Comparison of ENCODE assay signal across 24 mouse cellular contexts in the genomic region with DNA sequence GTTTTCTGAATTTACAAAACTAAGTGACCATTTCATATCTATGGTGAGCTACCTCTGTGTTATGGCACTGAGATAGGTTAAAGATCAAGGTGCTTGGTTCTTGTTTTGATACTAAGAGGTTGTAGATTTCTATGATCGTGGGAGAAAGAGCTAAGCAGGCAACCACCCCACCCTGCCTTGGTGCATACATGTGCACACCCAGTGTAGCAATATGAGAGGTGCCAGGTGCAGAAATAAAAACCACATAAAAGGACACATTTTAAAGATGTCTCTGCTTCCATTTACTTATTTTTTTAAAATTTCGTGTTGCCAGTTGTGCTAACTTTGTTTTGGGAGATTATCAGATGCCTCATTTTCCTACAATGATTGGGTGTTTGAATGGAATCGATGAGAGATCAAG. TPM values are rescaled to one million over a fixed set of nuclear protein-coding genes. Genes with fewer than 3 reads are reported as not detected.
"Had no signal": no experiment of that assay in that cellular context is flagged by ENCODE, and none has a peak within 500 bp of the region (broad histone marks: within the 10 kb centered on the region; RNA-seq: fewer than 3 reads in every experiment).

No protein-coding gene starts in this region.

- H3K4me3 ChIP-seq: intestine, embryonic 15.5 days; limb, embryonic 12.5 days; limb, embryonic 15.5 days; megakaryocyte, embryonic 14.5 days; midbrain, embryonic 10.5 days; midbrain, embryonic 13.5 days; myocyte had no signal

- H3K4me2 ChIP-seq: intestine, embryonic 15.5 days; limb, embryonic 12.5 days; limb, embryonic 15.5 days; liver, embryonic 11.5 days; lung, embryonic 14.5 days; midbrain, embryonic 13.5 days had no signal

- H3K27me3 ChIP-seq: intestine, embryonic 15.5 days; limb, embryonic 12.5 days; limb, embryonic 15.5 days; midbrain, embryonic 13.5 days had no signal

- H3K27ac ChIP-seq: intestine, embryonic 15.5 days; limb, embryonic 12.5 days; limb, embryonic 15.5 days; liver, embryonic 14.5 days; midbrain, embryonic 10.5 days; midbrain, embryonic 13.5 days; stomach, postnatal 0 days had no signal

- H3K9me3 ChIP-seq: intestine, embryonic 15.5 days; limb, embryonic 12.5 days; limb, embryonic 15.5 days; megakaryocyte, embryonic 14.5 days; midbrain, embryonic 10.5 days; midbrain, embryonic 13.5 days had no signal

- H3K4me1 ChIP-seq: intestine, embryonic 15.5 days; limb, embryonic 12.5 days; limb, embryonic 15.5 days; megakaryocyte, embryonic 14.5 days; midbrain, embryonic 10.5 days; midbrain, embryonic 13.5 days had no signal

- DNase-seq: kidney, adult 18-20 months; kidney, postnatal 10 days; kidney, postnatal 36 days; left cerebral cortex, postnatal 4 days; liver, postnatal 0 days; lung, embryonic 14.5 days; right cerebral cortex, postnatal 14 days; right cerebral cortex, postnatal 4 days had no signal

- ATAC-seq: intestine, embryonic 15.5 days; liver, postnatal 0 days; lung, postnatal 0 days; midbrain, embryonic 13.5 days; midbrain, embryonic 16.5 days had no signal

- H3K36me3 ChIP-seq: intestine, embryonic 15.5 days; limb, embryonic 12.5 days; limb, embryonic 15.5 days; midbrain, embryonic 10.5 days; midbrain, embryonic 13.5 days had no signal

- H3K9ac ChIP-seq: intestine, embryonic 15.5 days; limb, embryonic 12.5 days; limb, embryonic 15.5 days; liver, embryonic 14.5 days; liver, postnatal 0 days; lung, embryonic 14.5 days; midbrain, embryonic 13.5 days had no signal

RNA-seq across cellular contexts. Expression of gene Boll, which starts 9.4 kb away (rescaled TPM):
- total RNA-seq: layer of hippocampus, postnatal 10 days; left cerebral cortex, postnatal 14 days; left cerebral cortex, postnatal 4 days; monocyte, adult 5-6 weeks had no signal
- polyA plus RNA-seq: liver, embryonic 14.5 days; lung, embryonic 14.5 days; midbrain, embryonic 16.5 days; myocyte; neural tube, embryonic 14.5 days had no signal
